Mouse (Mus musculus) ES-Bruce4 (cell line): ENCODE results near the gene Mfn2.

ENCODE experiments used
- CTCF ChIP-seq: IDR thresholded peaks from one replicate; pipeline ENCODE4 v1.8.1; 2011; ENCODE audit warnings: low read depth, low read length
- EP300 ChIP-seq: IDR thresholded peaks from 2 replicates; pipeline ENCODE4 v1.6.1; 2011; ENCODE audit warnings: low read depth, low read length; ENCODE audit not compliant: insufficient read depth
- POLR2A ChIP-seq: IDR thresholded peaks from one replicate; pipeline ENCODE4 v1.8.1; 2011; ENCODE audit warnings: low read length; ENCODE audit not compliant: insufficient read depth

DNA sequence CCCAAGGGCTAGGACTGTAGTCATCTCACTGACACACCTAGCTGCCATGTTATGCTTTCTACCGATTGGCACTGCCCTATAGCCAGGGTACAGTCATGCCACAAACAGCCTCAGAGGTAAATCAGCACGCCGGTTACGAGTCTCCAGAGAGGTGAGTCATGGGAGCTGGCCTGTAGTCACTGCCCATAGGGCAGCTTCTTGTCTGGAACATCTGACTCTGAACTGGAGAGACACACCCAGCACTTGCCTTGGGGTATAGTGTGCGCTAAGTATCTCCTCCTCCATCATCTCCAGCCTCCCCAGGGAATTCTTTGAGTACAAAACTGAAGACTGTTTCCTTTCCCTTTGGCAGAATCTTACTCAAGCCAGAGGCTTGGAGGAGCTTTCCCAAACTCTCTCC, 1.7 kb upstream of the Mfn2 start:
- no peak for TF ChIP-seq CTCF
- TF ChIP-seq EP300, result no peak
- no peak for TF ChIP-seq POLR2A
